Comparison of ENCODE assay signal across 9 mouse cellular contexts in genomic region chr6:38650263-38650937, GRCm38 (mm10). TPM values are rescaled to one million over a fixed set of nuclear protein-coding genes. Genes with fewer than 3 reads are reported as not detected.
DNase-seq lines count a peak whose midpoint lies in the region; ATAC-seq lines count a peak whose summit lies in the region.
"Had no signal": no experiment of that assay in that cellular context is flagged by ENCODE, and none has a peak within 500 bp of the region (broad histone marks: within the 10 kb centered on the region; RNA-seq: fewer than 3 reads in every experiment).

No protein-coding gene starts in this region.

- WGBS in midbrain, embryonic 14.5 days, result 43% methylated on average over 14 of the region's 14 CpGs

- no peaks in the 10 kb centered on the region for H3K9me3 ChIP-seq in midbrain, embryonic 14.5 days (ENCODE audit: control insufficient read depth, low read length)
- H3K9me3 ChIP-seq: neural tube, embryonic 13.5 days had no signal

- no peaks in the 10 kb centered on the region for H3K27me3 ChIP-seq in midbrain, embryonic 14.5 days (ENCODE audit: control insufficient read depth, insufficient read depth, low read length)
- H3K27me3 ChIP-seq: neural tube, embryonic 13.5 days had no signal

- H3K4me3 ChIP-seq in midbrain, embryonic 14.5 days (replicated peaks; ENCODE audit: low read depth, low read length), result no peak overlapping the region
- H3K4me3 ChIP-seq: neural tube, embryonic 13.5 days had no signal

- no peak overlapping the region for H3K4me2 ChIP-seq in midbrain, embryonic 14.5 days (ENCODE audit: low read length)
- H3K4me2 ChIP-seq: neural tube, embryonic 13.5 days had no signal

- intact Hi-C loops in left cerebral cortex, postnatal 36 days (cut with DNase I), result loop anchor here (2.0 to 10.0 kb wide), 3 partner anchors 44 to 417 kb away; no protein-coding TSS in a partner anchor

- peak; percentile 98 for ATAC-seq in frontal cortex, adult (ENCODE audit: low TSS enrichment)
- ATAC-seq in midbrain, embryonic 14.5 days (ENCODE audit: low FRiP score, low TSS enrichment), result no peak; the same call in 1 of the 2 replicates

- H3K27ac ChIP-seq in midbrain, embryonic 14.5 days (replicated peaks; ENCODE audit: low read depth, low read length), result no peak overlapping the region
- H3K27ac ChIP-seq: neural tube, embryonic 13.5 days had no signal

- DNase-seq in ovary, postnatal 10 days (ENCODE audit: low spot score), result peak; percentile 22
- no peak for DNase-seq in ovary, adult 18-20 months (ENCODE audit: low spot score)
- DNase-seq in cerebellum, adult 8-10 months, result peak; percentile 70
- peak; percentile 30 for DNase-seq in kidney, adult 11 months
- peak; percentile 51 to 61 for DNase-seq in left cerebral cortex, postnatal 36 days (ENCODE audit: low spot score in 2 of 2)
- DNase-seq in midbrain, embryonic 14.5 days, result peak; percentile 90
- peak; percentile 55 to 79 for DNase-seq in spleen, postnatal 10 days (ENCODE audit: low spot score in 2 of 2)

- H3K36me3 ChIP-seq in midbrain, embryonic 14.5 days (ENCODE audit: control insufficient read depth, insufficient read depth, low read length), result no peaks in the 10 kb centered on the region
- H3K36me3 ChIP-seq: neural tube, embryonic 13.5 days had no signal

- H3K4me1 ChIP-seq in midbrain, embryonic 14.5 days (ENCODE audit: control insufficient read depth, insufficient read depth, low read length), result no peaks in the 10 kb centered on the region
- H3K4me1 ChIP-seq: neural tube, embryonic 13.5 days had no signal

- no peak overlapping the region for H3K9ac ChIP-seq in midbrain, embryonic 14.5 days (replicated peaks; ENCODE audit: low read length)
- H3K9ac ChIP-seq: neural tube, embryonic 13.5 days had no signal

RNA-seq across cellular contexts. Expression of gene Clec2l, which starts 12.5 kb away (rescaled TPM):
- total RNA-seq in left cerebral cortex, postnatal 36 days (2021), result 10 to 100 TPM; 74.5 to 92.6 TPM
- 12.9 and 25.5 TPM in 2 replicates for polyA plus RNA-seq in midbrain, embryonic 14.5 days (2014; fragmentation: Nextera tagmentation; extraction: Ambion mirVana)

RNA-seq across cellular contexts. Expression of gene Klrg2, which starts 13.4 kb away (rescaled TPM):
- total RNA-seq in left cerebral cortex, postnatal 36 days (2021), result 1 to 10 TPM in 1 of 2 experiments, under 1 TPM in 1; 0.74 to 1.4 TPM
- polyA plus RNA-seq in midbrain, embryonic 14.5 days (2014; fragmentation: Nextera tagmentation; extraction: Ambion mirVana), result 0.12 and 0.18 TPM in 2 replicates
